Mouse (Mus musculus): ENCODE data around the gene Svopl. TPM values are rescaled to one million over a fixed set of nuclear protein-coding genes. Genes with fewer than 3 reads are reported as not detected.
A peak's percentile ranks its signal among the peaks of the same experiment; 100 is the strongest.

Svopl gene
- polyA plus RNA-seq, 1 experiment from 2014 or later = 0.61 TPM

DNA sequence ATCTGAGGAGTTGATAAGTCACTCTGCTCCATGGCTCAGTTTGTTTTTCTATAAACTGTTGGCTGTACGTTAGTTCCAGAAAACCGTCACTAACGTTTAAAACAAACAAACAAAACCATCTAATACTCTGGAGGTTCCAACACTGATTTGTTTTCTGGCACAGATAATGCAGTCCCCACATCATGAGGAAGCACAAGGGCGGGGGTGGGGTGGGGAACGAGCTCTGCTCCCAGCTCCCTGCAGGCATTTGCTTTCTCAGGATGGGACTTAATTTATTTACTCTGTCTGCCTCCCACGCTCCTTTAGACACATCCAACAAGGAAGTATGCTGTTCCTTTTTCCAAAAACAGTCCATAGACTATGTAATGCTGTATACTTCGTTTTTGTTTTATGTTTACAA is 23.5 kb downstream of the Svopl start:
- Histone ChIP-seq H3K9me3 (no peaks in the 10 kb centered on the region), H3K4me3 (no peak overlapping the region), H3K4me2 (replicated peaks) (no peak overlapping the region), H3K27me3 (no peaks in the 10 kb centered on the region), H3K27ac (replicated peaks) (no peak overlapping the region), H3K4me1 (no peaks in the 10 kb centered on the region), H3K36me3 (no peaks in the 10 kb centered on the region), H3K9ac (replicated peaks) (no peak overlapping the region)
- WGBS = 56% methylated on average over 7 of the region's 7 CpGs
- ATAC-seq (ENCODE audit: low FRiP score, low read depth) = no peak

DNA sequence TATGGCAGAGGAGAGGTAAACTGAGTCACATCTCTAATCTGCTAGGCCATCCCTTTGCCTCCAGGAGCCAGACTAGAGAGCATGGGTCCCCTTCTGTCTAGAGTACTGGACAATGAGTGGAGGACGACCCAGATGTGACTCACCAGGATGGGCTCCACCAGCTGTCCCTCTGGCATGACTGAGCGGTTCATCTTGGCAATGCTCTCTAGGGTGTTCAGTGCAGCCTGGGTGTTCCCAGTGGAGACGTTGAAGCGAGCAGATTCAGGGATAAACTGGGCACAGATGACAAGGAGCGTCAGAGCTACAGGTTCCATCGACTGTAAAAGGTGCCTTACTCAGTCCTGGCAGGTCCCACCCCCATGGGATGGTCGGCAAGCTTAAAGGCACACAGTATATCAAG is 25.4 kb downstream of the Svopl start:
- H3K27ac ChIP-seq (replicated peaks) = no peak overlapping the region
- ATAC-seq (ENCODE audit: low FRiP score, low read depth) = no peak
- H3K9ac ChIP-seq (replicated peaks) = no peak overlapping the region
- no peaks in the 10 kb centered on the region for H3K4me1 ChIP-seq
- H3K4me2 ChIP-seq (replicated peaks) = no peak overlapping the region
- H3K4me3 ChIP-seq = no peak overlapping the region
- no peaks in the 10 kb centered on the region for H3K9me3 ChIP-seq
- no peaks in the 10 kb centered on the region for H3K36me3 ChIP-seq
- no peaks in the 10 kb centered on the region for H3K27me3 ChIP-seq
- 90% methylated on average over 7 of the region's 7 CpGs for WGBS

DNA sequence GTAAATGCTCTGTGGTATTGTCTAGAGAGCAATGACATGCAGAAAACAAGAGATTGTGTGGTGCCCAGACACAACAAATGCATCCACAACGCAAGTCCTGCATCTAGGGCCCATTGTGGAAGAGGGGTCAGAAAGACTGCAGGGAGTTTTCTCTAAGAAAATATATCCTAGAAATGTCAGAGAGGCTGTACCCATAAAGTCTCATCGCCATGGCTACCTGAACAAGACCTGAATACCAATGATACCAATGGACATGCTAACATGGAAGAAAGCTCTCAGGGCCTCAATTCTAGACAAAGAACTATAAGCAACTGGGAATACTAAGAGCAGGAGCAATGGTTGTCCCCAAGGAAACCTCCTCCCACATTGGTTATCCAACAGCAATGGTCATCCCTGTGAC is 34.0 kb downstream of the Svopl start:
- no peak for ATAC-seq (ENCODE audit: low FRiP score, low read depth)
- H3K4me2 ChIP-seq (replicated peaks) = no peak overlapping the region
- H3K9ac ChIP-seq (replicated peaks) = no peak overlapping the region
- H3K27ac ChIP-seq (replicated peaks) = no peak overlapping the region
- 76% methylated on average over 2 of the region's 2 CpGs for WGBS
- no peaks in the 10 kb centered on the region for H3K27me3 ChIP-seq
- H3K4me1 ChIP-seq = peaks cover 2% of the 10 kb centered on the region; the same call in 1 of the 2 replicates
- no peaks in the 10 kb centered on the region for H3K9me3 ChIP-seq
- no peak overlapping the region for H3K4me3 ChIP-seq
- H3K36me3 ChIP-seq = no peaks in the 10 kb centered on the region

DNA sequence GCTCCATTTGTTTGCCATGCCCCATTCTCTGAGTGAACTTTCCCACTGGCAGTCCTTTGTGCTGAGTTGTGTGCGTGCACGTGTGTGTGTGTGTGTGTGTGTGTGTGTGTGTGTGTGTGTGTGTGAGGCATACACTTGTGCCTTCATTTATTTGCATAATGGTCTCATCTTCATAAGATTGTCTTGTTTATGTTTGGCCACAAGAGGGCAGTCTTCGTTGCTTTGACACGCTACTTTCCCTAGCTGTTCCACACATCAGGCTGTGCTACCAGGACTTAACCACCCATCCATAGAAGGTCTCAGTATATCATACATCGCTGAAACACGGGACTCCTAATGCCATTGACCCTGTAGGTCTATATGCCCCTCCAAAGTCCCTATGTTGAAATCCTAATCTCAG is 39.3 kb downstream of the Svopl start:
- 17% methylated on average over 5 of the region's 6 CpGs for WGBS
- H3K9me3 ChIP-seq = no peaks in the 10 kb centered on the region
- ATAC-seq (ENCODE audit: low FRiP score, low read depth) = 0 out of 2 replicates have a peak, but pooled peaks have one; percentile 23

DNA sequence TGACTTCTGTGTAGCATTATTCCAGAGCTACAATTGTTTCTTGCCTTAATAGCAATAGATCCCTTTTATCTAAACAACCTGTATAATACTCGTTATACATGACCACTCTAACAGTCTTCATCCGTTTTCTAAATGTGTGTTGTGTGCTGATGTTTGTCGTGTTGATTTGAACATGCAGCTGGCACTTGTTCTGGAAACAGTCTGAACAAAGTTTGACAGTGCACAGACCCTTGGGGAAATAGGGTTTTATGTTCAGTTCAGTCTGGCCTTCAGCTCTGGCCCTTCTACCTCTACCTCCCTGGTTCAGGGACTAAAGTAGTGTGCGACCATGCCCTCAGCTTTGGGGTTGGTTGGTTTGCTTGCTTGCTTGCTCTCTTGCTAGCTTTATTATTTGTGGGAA is 79.4 kb downstream of the Svopl start:
- H3K4me2 ChIP-seq (replicated peaks) = no peak overlapping the region
- H3K36me3 ChIP-seq = peaks cover 63% of the 10 kb centered on the region
- H3K27ac ChIP-seq (replicated peaks) = no peak overlapping the region
- H3K9me3 ChIP-seq = no peaks in the 10 kb centered on the region
- WGBS = 96% methylated on average over 4 of the region's 4 CpGs
- H3K27me3 ChIP-seq = no peaks in the 10 kb centered on the region
- no peak overlapping the region for H3K9ac ChIP-seq (replicated peaks)
- H3K4me3 ChIP-seq = no peak overlapping the region
- no peak for ATAC-seq (ENCODE audit: low FRiP score, low read depth)
- H3K4me1 ChIP-seq = no peaks in the 10 kb centered on the region

More for the DNA sequence above, 39.3 kb downstream of the Svopl start:
- no peaks in the 10 kb centered on the region for H3K36me3 ChIP-seq
- no peak overlapping the region for H3K27ac ChIP-seq (replicated peaks)
- no peaks in the 10 kb centered on the region for H3K4me1 ChIP-seq
- no peak overlapping the region for H3K4me3 ChIP-seq
- no peak overlapping the region for H3K9ac ChIP-seq (replicated peaks)
- no peaks in the 10 kb centered on the region for H3K27me3 ChIP-seq
- no peak overlapping the region for H3K4me2 ChIP-seq (replicated peaks)

DNA sequence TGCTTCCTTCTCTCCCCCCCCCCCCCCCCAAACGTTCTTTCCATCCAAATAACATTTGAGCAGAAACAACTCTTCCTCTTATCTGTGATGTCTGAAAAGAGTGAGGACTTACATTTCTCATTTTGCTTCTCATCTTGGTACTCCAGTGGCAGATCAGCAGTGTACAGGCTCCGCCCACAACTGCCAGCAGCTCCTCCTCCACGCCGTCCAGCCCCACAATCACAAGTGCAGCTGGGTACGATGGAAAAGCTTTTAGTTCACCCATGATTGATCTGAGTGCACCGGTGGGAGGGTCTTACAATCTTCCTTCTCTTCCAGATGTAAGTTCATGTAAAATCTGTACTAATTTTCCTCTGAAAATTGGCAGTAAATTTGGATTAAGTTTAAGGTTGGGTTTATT is 95.5 kb downstream of the Svopl start:
- H3K27me3 ChIP-seq = no peaks in the 10 kb centered on the region
- H3K4me3 ChIP-seq = no peak overlapping the region
- ATAC-seq (ENCODE audit: low FRiP score, low read depth) = no peak
- H3K9me3 ChIP-seq = no peaks in the 10 kb centered on the region
- no peak overlapping the region for H3K27ac ChIP-seq (replicated peaks)
- WGBS = 80% methylated on average over 6 of the region's 6 CpGs
- no peaks in the 10 kb centered on the region for H3K4me1 ChIP-seq
- H3K4me2 ChIP-seq (replicated peaks) = no peak overlapping the region
- no peak overlapping the region for H3K9ac ChIP-seq (replicated peaks)
- H3K36me3 ChIP-seq = peaks cover 71% of the 10 kb centered on the region

DNA sequence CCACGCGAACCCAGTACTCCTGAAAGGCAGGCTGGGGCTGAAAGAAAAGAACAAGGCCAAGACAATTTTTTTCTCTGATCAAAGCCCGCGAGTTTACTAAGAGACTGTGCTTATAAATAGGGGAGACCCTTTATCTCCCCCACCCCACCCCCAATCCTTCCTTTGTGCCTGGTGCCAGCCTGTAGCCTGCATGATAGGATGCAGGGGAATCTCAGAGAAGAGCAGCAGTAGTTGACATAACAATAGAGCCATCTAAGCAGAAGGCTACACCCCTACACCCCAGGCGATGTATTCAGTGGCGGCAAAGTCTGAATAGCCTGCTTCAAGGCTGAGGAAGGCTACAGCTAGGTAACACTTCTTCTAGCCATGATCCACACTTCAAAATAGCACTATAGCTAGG is 110.3 kb downstream of the Svopl start:
- Histone ChIP-seq H3K9me3 (0 out of 2 replicates have a peak, but pooled peaks cover 2% of the 10 kb centered on the region), H3K36me3 (peaks cover 19% of the 10 kb centered on the region), H3K4me3 (no peak overlapping the region), H3K4me2 (replicated peaks) (no peak overlapping the region), H3K27ac (replicated peaks) (no peak overlapping the region; the same call in 1 of the 2 replicates), H3K27me3 (no peaks in the 10 kb centered on the region), H3K9ac (replicated peaks) (no peak overlapping the region), H3K4me1 (peaks cover 16% of the 10 kb centered on the region)
- peak; percentile 71; the same call in 1 of the 2 replicates for ATAC-seq (ENCODE audit: low FRiP score, low read depth)
- 10% methylated on average over 6 of the region's 6 CpGs for WGBS

Other genes starting within 250 kb of the Svopl start
- 43.2 and 49.4 TPM in 2 replicates for gene Trim24, start 176.2 kb downstream of the Svopl start, polyA plus RNA-seq (2016; fragmentation: Nextera tagmentation; extraction: Ambion mirVana)
- gene Tmem213, start 62.3 kb upstream of the Svopl start, polyA plus RNA-seq (2016; fragmentation: Nextera tagmentation; extraction: Ambion mirVana) = not detected in 2 replicates
- not detected in 2 replicates for gene Atp6v0a4, start 77.6 kb upstream of the Svopl start, polyA plus RNA-seq (2016; fragmentation: Nextera tagmentation; extraction: Ambion mirVana)
- gene D630045J12Rik, start 207.0 kb upstream of the Svopl start, polyA plus RNA-seq (2016; fragmentation: Nextera tagmentation; extraction: Ambion mirVana) = 11.7 and 13.7 TPM in 2 replicates

Measured in midbrain, embryonic 12.5 days (tissue).